Mouse (Mus musculus): ENCODE results near the gene 4930432K21Rik.

Gene 4930432K21Rik

DNA sequence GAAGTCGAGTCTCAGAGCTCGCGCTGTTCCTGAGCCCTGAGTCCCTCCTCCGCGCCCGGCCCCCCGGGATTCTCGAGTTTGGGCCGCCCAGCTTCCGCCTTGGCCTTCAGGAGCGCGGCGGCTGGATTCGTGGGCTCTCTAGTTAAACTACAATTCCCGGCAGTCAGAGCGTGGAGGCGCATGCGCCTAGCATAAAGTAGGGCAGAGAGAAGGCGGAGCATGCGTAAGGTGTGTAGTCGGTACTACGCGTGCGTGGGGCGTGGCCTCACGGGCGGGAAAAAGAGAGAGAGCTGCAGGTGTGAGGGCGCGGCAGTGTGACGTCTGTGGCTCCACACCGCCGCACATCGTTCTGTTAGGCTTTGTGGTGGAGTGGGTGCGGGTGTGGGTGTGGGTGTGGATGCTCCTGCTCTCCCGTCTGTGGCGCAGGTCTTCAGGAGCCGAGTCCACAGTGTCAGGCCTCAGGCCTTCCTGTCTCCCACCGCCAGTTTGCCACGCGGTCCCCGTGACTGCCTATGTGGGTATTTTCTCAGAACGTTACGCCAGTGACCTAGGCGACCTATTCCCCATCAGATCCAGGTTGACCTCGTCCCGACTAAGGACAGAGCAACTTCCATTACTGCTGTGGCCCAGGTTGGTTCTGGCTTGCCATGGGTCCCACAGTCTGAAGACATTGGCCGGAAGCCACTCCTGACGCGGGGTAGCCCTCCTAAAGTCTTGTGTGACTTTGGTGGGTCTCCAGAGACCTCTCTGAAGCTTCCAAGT lies at the start of gene 4930432K21Rik, which contains the start of gene Cc2d1a:
4930432K21Rik (plus strand) TSS at position 257 of the 762 bp plus-strand sequence.
Cc2d1a (minus strand) TSS at position 168 of the 762 bp plus-strand sequence.
- DNase-seq (ENCODE audit: low read depth): peak; percentile 94

- no peak for DNase-seq (ENCODE audit: low read depth)
Measured at GRCm38 (mm10) chr8:84098376-84098775, 49.4 kb upstream of the 4930432K21Rik start.

DNA sequence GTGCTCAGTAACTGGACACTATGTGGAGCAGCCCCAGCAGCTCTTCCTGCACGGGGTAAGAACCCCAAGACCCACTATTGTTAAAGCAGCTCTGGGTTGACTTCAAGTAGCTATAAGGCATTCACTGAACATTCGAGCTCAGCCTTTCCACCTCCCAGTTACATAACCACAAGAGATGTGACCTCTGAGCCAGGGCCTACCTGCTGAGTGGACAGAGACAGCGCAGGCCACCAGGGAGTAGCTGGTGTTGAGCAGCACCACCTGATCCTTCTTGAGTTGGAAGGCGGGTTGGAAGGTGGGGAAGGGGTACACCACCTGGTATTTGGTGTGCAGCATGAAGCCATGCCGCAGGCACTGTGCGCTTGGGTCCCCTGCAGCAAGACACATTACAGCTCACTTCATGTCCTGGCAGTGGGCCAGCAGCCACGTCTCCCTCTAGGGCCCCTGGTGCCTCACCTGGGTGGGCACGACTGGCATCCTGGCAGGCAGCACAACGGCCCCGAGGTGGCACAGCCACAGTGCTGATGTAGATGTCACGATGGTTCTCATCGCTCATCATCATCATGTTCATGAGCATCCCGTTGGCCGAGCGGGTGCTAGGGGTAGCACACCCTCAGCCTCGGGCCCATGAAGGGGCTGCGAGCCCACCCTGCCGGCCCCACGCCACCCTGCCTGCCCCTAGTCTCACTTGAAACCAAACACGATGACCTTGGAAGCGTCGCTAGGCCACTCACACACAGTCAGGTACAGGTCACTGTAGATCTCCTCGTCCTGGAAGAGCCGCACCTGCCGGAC lies 46.2 kb upstream of the 4930432K21Rik start:
- no peak for DNase-seq (ENCODE audit: low read depth)

DNA sequence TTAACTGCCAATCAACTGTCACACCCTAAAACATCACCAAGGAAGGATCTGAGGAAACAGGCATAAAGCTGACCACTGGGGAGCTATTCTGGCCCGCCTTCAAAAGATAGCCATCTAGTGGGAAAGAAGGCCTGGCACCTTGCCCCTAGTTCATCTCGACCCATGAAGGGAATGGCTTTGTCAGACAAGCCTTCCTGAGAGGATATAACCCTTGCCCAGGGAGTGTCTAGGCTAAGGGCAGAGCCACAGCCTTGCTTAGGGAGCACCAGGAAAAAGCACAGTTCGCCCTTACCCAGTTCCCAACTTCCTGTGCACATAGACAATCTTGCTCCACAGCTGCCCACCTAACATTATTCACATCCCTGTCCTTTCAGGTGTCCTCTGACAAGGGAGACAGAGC lies 44.2 kb upstream of the 4930432K21Rik start:
- DNase-seq (ENCODE audit: low read depth): no peak

- peak; percentile 53 for DNase-seq (ENCODE audit: low read depth)
Measured at GRCm38 (mm10) chr8:84104221-84104620, 43.6 kb upstream of the 4930432K21Rik start.

DNA sequence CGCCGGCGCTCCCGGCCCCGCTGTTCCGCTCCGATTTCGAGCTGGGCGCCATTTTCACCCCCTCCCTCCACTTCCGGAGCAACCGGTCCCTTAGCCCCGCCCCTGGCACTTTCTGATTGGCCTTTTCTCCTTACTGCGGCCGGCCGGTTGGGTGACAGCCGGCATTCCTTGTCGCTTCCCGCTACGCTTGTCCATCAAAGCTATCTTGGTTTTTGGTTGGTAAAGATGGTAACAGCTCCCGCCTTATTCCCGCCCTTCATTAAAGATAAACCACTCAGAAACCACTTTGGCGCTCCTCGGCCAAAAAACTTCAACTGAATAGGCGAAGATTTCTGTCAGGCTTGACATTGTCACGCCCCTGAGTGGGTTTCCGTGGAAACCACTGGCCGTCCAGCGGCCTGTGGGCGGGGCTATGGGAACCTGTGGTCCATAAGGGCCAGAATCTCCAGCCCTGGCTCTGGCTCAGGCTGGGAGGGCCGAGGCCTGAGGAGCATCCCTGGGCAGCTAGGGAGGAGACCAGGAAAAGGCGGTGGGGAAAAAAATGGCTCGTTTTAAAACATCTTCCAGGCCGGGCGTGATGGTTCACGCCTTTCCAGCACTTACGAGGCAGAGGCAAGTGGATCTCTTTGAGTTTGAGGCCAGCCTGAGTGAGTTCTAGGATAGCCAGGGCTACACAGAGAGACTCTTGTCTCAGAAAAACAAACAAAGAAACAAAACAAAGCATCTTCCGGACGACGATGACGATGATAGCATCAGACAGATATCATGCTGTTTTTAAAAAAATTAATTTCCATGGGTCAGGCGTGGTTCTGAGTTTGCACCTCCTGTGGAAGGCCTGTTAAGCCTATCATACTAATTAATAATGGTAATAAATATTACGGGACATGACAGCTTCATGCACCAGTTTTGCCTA lies 42.9 kb upstream of the 4930432K21Rik start, which contains the start of gene Dcaf15:
Dcaf15 (minus strand) TSS at position 72 of the 913 bp plus-strand sequence.
- peak; percentile 99 for DNase-seq (ENCODE audit: low read depth)

DNA sequence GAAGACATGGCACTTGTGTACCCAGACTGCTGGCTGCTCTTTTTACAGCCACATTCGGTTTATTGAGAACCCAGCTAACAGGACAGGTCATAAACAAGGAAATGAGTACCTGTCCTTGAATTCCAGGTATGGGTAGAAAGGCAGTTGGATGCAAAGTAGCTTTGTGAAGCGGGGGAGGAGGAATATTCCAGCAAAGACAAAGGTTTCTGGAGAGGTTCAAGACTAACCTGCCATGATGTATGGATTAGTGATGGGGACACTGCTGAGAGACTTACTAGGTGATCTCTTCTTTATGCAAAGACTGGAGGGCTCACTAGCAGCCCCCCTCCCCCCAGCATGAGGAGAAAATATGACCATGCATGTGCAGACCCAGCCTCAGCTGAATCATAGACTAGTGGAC lies 42.1 kb upstream of the 4930432K21Rik start:
- DNase-seq (ENCODE audit: low read depth): no peak

DNA sequence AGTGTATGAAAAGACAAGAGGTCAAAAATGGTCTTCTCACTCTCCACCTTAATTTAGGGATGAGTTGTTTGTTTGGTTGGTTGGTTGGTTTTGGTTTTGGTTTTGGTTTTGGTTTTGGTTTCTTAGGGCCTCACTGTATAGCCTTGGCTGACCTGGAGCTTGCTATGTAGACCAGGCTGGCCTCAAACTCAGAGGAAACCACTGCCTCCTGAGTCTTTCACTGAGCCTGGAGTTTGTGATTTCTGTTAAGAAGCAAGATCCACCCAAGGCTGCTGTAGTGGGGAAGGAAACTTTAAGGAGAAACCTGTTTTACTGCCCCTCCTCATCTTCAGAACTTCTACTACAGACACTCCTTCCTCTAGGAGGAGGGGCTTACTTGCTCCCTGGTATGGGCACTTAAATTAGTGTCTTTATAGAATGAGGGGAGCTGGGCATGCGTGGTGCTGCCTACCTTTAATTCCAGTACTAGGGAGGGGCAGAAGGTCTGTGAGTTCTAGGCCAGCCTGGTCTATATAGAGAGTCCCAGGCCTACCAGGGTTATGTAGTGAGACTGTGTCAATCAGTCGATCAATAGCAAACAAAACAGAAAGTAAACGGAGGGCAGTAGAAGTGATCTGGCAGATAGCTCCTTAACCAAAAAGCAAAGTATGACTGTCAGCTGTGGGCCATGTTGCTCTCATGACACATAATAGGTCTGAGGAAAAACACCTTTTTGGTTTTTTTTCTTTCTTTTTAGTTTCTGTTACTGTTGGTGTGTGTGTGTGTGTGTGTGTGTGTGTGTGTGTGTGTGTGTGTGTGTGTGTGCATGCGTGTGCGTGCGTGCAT lies 41.4 kb upstream of the 4930432K21Rik start:
- no peak for DNase-seq (ENCODE audit: low read depth)

GRCm38 (mm10) chr8:84115646-84116045 lies 32.2 kb upstream of the 4930432K21Rik start:
- DNase-seq (ENCODE audit: low read depth): no peak

DNA sequence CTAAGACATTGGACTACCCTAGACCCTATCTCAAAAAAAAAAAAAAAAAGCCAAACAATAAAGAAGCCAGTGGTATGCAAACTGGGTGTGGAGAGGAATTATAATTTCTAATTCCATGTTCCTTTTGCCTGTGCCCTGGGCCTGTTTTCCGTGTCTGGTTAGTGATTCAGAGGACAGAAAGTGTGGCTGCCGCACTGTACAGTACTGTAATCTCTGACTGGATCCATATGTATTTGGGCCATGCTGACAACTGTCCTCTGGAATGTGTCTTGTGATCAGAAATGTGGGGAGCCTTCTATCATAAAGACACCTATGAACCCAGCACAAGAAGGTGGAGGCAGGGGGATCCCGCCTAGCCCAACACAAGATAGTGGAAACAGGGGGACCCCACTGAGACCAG lies 25.7 kb upstream of the 4930432K21Rik start:
- no peak for DNase-seq (ENCODE audit: low read depth)

DNA sequence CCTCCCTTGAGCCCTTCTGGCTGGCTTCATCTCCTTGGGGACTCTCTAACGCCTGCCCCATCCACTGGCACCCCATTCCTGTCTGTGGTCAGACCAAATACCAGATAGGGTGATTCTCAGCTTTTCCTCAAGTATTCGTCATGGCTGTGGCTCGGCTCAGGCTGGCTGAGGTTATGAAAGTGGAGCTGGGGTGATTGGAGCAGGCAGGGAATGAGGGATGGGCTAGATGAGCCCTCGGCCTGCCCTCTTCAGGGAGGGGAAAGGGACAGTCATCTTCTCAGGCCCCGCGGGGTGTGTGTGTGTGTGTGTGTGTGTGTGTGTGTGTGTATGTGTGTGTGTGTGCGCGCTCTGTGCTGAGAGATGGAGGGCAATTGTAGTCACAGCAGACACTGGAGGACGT lies 22.2 kb upstream of the 4930432K21Rik start, which contains the start of gene Podnl1:
Podnl1 (plus strand) TSS at position 334 of the 400 bp plus-strand sequence.
- DNase-seq (ENCODE audit: low read depth): no peak

GRCm38 (mm10) chr8:84126742-84127141 lies 21.1 kb upstream of the 4930432K21Rik start:
- no peak for DNase-seq (ENCODE audit: low read depth)

DNA sequence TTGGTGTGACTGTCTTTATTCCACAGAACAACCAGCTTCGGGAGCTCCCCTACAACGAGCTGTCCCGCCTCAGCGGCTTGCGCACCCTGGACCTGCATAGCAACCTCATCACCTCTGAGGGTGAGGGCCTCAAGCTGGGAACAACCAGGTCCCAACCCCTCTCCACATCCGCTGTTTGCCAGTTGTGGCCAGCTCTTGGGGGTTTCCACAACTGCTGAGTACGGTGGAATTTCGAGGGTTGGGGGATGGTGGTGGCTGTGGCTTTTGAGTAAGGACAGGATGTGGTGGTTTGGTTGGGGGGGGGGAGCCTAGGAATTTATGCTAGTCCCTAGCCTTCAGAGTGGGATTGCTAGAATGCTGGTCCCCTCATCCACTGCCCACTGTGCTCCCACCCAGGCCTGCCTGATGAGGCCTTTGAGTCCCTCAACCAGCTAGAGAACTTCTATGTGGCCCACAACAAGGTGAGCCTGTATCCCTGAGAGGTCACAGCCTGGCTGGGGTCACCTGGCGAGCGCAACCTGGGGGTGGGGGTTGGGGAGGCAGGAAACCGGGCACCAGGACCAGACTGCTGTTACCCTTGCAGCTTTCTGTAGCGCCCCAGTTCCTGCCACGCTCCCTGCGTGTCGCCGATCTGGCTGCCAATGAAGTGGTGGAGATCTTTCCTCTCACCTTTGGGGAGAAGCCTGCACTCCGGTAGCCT lies 20.5 kb upstream of the 4930432K21Rik start:
- no peak for DNase-seq (ENCODE audit: low read depth)

- DNase-seq (ENCODE audit: low read depth): no peak
Measured at GRCm38 (mm10) chr8:84128277-84128676, 19.5 kb upstream of the 4930432K21Rik start.

DNA sequence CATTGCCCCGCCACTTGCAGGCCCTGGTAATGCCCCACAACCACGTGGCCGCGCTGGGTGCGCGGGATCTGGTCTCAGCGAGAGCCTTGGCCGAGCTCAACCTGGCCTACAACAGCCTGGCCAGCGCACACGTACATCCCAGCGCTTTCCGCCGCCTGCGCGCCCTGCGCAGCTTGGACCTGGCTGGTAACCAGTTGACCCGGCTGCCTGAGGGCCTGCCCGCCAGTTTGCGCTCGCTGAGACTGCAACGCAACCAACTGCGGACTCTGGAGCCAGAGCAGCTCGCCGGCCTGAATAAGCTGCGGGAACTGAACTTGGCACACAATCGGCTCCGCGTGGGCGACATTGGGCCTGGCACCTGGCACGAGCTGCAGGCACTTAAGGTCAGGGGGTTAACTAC lies 17.0 kb upstream of the 4930432K21Rik start:
- no peak for DNase-seq (ENCODE audit: low read depth)

GRCm38 (mm10) chr8:84132225-84132624 lies 15.6 kb upstream of the 4930432K21Rik start:
- no peak for DNase-seq (ENCODE audit: low read depth)

GRCm38 (mm10) chr8:84137848-84138247 lies 10.0 kb upstream of the 4930432K21Rik start:
- no peak for DNase-seq (ENCODE audit: low read depth)

DNA sequence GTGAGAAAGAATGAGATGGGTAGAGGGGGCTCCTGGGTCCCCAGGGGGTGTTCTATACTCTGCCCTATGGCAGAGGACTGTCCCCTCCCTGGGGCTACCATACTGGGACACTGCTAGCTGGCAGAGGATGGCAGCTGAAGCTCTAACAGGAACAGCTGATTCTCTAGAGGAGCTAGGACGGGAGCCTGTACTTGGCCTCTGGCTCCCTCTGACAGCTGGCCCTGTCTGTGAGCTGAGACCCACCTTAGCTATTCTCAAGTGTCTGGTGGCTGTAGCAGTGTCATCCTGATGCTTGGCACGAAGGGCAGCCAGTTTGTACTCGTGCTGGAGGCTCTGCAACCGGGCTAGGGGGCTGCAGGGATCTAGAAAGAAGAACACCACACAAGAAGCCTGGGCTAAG lies 7.0 kb upstream of the 4930432K21Rik start:
- DNase-seq (ENCODE audit: low read depth): no peak

DNA sequence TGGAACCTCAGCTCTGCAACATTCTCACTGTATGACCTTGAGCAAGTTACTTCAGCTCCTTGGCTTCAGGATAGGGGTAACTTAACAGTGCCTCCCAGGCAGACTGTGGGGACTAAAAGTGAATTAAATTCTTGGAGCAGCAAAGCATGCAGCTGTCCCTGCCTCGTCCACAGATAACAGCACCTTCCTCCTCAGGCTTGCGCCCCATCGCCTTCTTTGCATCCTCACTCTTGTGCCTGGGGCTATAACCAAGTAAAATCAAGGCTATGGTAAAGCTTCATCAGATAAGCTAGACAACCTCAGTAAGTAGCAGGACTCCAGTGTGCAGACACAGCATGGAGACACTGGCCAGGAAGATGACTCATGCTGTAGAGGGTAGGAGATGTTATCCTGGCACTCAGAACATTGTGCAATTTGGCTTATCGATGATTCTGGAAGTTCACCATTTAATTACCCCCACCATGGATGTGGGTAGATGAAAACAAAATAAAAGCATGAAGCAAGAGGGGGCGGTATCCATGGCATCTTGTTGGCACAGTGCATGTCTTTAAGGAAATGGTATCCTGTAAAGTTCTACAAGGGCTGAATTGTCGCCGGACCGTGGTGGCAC lies 3.1 kb upstream of the 4930432K21Rik start:
- no peak for DNase-seq (ENCODE audit: low read depth)

DNA sequence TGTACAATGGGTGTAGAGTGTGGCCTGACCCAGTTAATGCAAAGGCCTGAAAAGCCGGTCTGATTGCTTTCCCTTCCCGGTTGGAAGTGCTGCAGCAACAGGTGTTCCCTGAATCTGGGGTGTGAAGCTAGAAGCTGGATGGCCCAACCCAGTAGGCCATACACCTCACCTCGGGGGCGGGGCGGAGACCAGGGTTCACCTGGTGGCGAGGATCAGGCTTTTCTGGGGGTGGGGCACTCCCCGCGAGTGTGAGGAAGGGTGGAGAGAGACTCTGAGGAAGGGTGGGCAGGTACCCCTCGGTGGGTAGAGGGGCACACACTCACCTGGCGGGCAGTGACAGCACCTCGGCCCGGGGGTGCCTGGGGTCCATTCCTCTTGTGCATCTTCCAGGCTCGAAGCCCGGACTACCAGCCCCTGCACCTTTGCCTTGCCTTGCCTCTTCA lies 480 bp upstream of the 4930432K21Rik start:
- DNase-seq (ENCODE audit: low read depth): no peak
